Mouse (Mus musculus) ES-Bruce4 (cell line): ENCODE data around the gene Spata17.

ENCODE experiments used
- CTCF ChIP-seq: IDR thresholded peaks from one replicate; pipeline ENCODE4 v1.8.1; 2011; ENCODE audit warnings: low read depth, low read length
- EP300 ChIP-seq: IDR thresholded peaks from 2 replicates; pipeline ENCODE4 v1.6.1; 2011; ENCODE audit warnings: low read depth, low read length; ENCODE audit not compliant: insufficient read depth
- POLR2A ChIP-seq: IDR thresholded peaks from one replicate; pipeline ENCODE4 v1.8.1; 2011; ENCODE audit warnings: low read length; ENCODE audit not compliant: insufficient read depth

- TF ChIP-seq CTCF (no peak), EP300 (no peak), POLR2A (no peak)
These were observed 117.0 kb downstream of the Spata17 start for GRCm38 (mm10) chr1:187098285-187098684.
